Mouse (Mus musculus) mouse trophoblast stem cell (cell line): Measurements from ENCODE around the gene Cdhr5.

ENCODE experiments used
- in situ Hi-C, 2 experiments: fragments of 300-500 bp; cut with MseI, MboI; formaldehyde crosslinking; loops; 2 replicates in 1 of 2; 3 replicates in 1 of 2; pipeline ENCODE4 v1.15.1; 2025

Gene Cdhr5

GRCm38 (mm10) chr7:141222696-141223215, 53.8 kb downstream of the Cdhr5 start:
- in situ Hi-C loops, result no loop called here

- in situ Hi-C loops, result no loop called here
Measured at GRCm38 (mm10) chr7:141222126-141222467, 54.5 kb downstream of the Cdhr5 start.

- in situ Hi-C loops, result no loop called here
Measured at GRCm38 (mm10) chr7:141221249-141222125, 55.1 kb downstream of the Cdhr5 start.

GRCm38 (mm10) chr7:141220377-141220776, 56.2 kb downstream of the Cdhr5 start:
- in situ Hi-C loops, result no loop called here

GRCm38 (mm10) chr7:141219558-141220099, 57.0 kb downstream of the Cdhr5 start:
- in situ Hi-C loops, result no loop called here
